Mouse (Mus musculus) midbrain, postnatal 0 days (tissue): ENCODE measurements around the gene Bad. TPM values are rescaled to one million over a fixed set of nuclear protein-coding genes. Genes with fewer than 3 reads are reported as not detected.

Experiments
- ATAC-seq: fragments of 200-750 bp; cut with Nextera tagmentation; 2 replicates; pipeline ENCODE4 v1.8.0; 2017; ENCODE audit warnings: moderate number of reproducible peaks, mild to moderate bottlenecking, moderate TSS enrichment, moderate library complexity; ENCODE audit not compliant: low FRiP score
- DNase-seq: peaks from one replicate; pipeline ENCODE4 v3.0.0-alpha.2; 2015; ENCODE audit warnings: low spot score
- H3K27ac ChIP-seq: fragments of 300-500 bp; sonication (generic); 2 replicates; pipeline ENCODE4 v1.5.1; 2014; ENCODE audit warnings: low read depth, mild to moderate bottlenecking, low read length, mixed read lengths
- H3K27me3 ChIP-seq: fragments of 300-500 bp; sonication (generic); 2 replicates; pipeline ENCODE4 v1.6.1; 2014; ENCODE audit warnings: low read length, control low read depth, mixed read lengths; ENCODE audit not compliant: insufficient read depth
- H3K36me3 ChIP-seq: fragments of 300-500 bp; sonication (generic); 2 replicates; pipeline ENCODE4 v1.6.1; 2014; ENCODE audit warnings: low read length, control low read depth, mixed read lengths; ENCODE audit not compliant: insufficient read depth
- H3K4me1 ChIP-seq: fragments of 300-500 bp; sonication (generic); 2 replicates; pipeline ENCODE4 v1.6.1; 2014; ENCODE audit warnings: mild to moderate bottlenecking, control low read depth, antibody characterized with exemption, low read length, mixed read lengths; ENCODE audit not compliant: insufficient read depth
- H3K4me2 ChIP-seq: fragments of 300-500 bp; sonication (generic); 2 replicates; pipeline ENCODE4 v1.6.1; 2014; ENCODE audit warnings: low read depth, mild to moderate bottlenecking, low read length, mixed read lengths; ENCODE audit not compliant: poor library complexity, severe bottlenecking
- H3K4me3 ChIP-seq: fragments of 300-500 bp; sonication (generic); 2 replicates; pipeline ENCODE4 v1.5.1; 2014; ENCODE audit warnings: low read depth, mild to moderate bottlenecking, low read length, moderate library complexity
- H3K9ac ChIP-seq: fragments of 300-500 bp; sonication (generic); replicated peaks from 2 replicates; pipeline ENCODE4 v1.6.1; 2014; ENCODE audit warnings: mild to moderate bottlenecking, low read length, moderate library complexity, mixed read lengths; ENCODE audit not compliant: poor library complexity, severe bottlenecking
- H3K9me3 ChIP-seq: fragments of 300-500 bp; sonication (generic); 2 replicates; pipeline ENCODE4 v1.6.1; 2016; ENCODE audit warnings: low read length, control low read depth
- CTCF ChIP-seq: IDR thresholded peaks from 2 replicates; pipeline ENCODE4 v1.5.1; 2016; ENCODE audit warnings: antibody characterized with exemption, mild to moderate bottlenecking
- WGBS: fragments of 180-500 bp; shearing (Covaris S2); extraction: QIAGEN DNeasy Blood & Tissue Kit; methylation state at CpG from one replicate; pipeline ENCODE4 v1.1.7; 2014; 5-methylcytosine and 5-hydroxymethylcytosine counted together
- polyA plus RNA-seq: library from polyadenylated mRNA; unstranded; fragments of >200 nt; fragmentation: Nextera tagmentation; extraction: Ambion mirVana; gene quantifications from 2 replicates; pipeline ENCODE4 v1.2.1, GENCODE M21; 2015
- total RNA-seq: library from RNA; depleted of rRNA; stranded (reverse); fragments of >200 nt; gene quantifications from 2 replicates; pipeline ENCODE4 v1.2.3, GENCODE M21; 2014

Gene Bad
- total and polyA plus RNA-seq, 2 experiments from 2014 or later, result 50.3 to 91.6 TPM

GRCm38 (mm10) chr19:6977759-6978638 is 36.3 kb downstream of the Bad start:
- ATAC-seq, result no peak
- peaks cover 19% of the 10 kb centered on the region; the same call in 1 of the 2 replicates for H3K4me1 ChIP-seq
- no peaks in the 10 kb centered on the region for H3K9me3 ChIP-seq
- 80% methylated on average over 13 of the region's 13 CpGs for WGBS
- no peak for DNase-seq
- peaks cover 19% of the 10 kb centered on the region for H3K36me3 ChIP-seq
- TF ChIP-seq CTCF, result no peak
- H3K27ac ChIP-seq, result peak overlapping the region; percentile 95; the same call in 1 of the 2 replicates
- H3K9ac ChIP-seq, result 0 out of 2 replicates have a peak overlapping the region, but pooled peaks have one; percentile 29
- H3K4me2 ChIP-seq, result peak overlapping the region; percentile 84
- H3K27me3 ChIP-seq, result no peaks in the 10 kb centered on the region
- H3K4me3 ChIP-seq, result peak overlapping the region; percentile 65; the same call in 1 of the 2 replicates

GRCm38 (mm10) chr19:6978639-6978974 is 36.9 kb downstream of the Bad start:
- Histone ChIP-seq H3K27ac (peak overlapping the region; percentile 95), H3K9me3 (no peaks in the 10 kb centered on the region), H3K4me3 (peak overlapping the region; percentile 65), H3K36me3 (peaks cover 19% of the 10 kb centered on the region), H3K4me2 (peak overlapping the region; percentile 84), H3K9ac (peak overlapping the region; percentile 74; the same call in 1 of the 2 replicates), H3K4me1 (peaks cover 19% of the 10 kb centered on the region; the same call in 1 of the 2 replicates), H3K27me3 (no peaks in the 10 kb centered on the region)
- ATAC-seq (no peak), DNase-seq (no peak)
- 47% methylated on average over 3 of the region's 3 CpGs for WGBS
- TF ChIP-seq CTCF, result no peak

- H3K4me2 ChIP-seq, result peak overlapping the region; percentile 84
- H3K9me3 ChIP-seq, result no peaks in the 10 kb centered on the region
- H3K27ac ChIP-seq, result peak overlapping the region; percentile 95
- peak overlapping the region; percentile 65 for H3K4me3 ChIP-seq
- peak; percentile 18 for DNase-seq
- peaks cover 19% of the 10 kb centered on the region for H3K36me3 ChIP-seq
- H3K27me3 ChIP-seq, result no peaks in the 10 kb centered on the region
- peak overlapping the region; percentile 74 for H3K9ac ChIP-seq
- H3K4me1 ChIP-seq, result peaks cover 19% of the 10 kb centered on the region; the same call in 1 of the 2 replicates
- TF ChIP-seq CTCF, result no peak
- WGBS, result 8% methylated on average over 11 of the region's 11 CpGs
- ATAC-seq, result no peak
Observed at GRCm38 (mm10) chr19:6979001-6979479, 37.4 kb downstream of the Bad start.

GRCm38 (mm10) chr19:6979486-6980380 is 38.1 kb downstream of the Bad start:
- Histone ChIP-seq H3K4me2 (peak overlapping the region; percentile 84), H3K4me1 (peaks cover 19% of the 10 kb centered on the region; the same call in 1 of the 2 replicates), H3K9ac (peak overlapping the region; percentile 74), H3K9me3 (no peaks in the 10 kb centered on the region), H3K27ac (peak overlapping the region; percentile 95), H3K36me3 (peaks cover 20% of the 10 kb centered on the region), H3K27me3 (no peaks in the 10 kb centered on the region), H3K4me3 (peak overlapping the region; percentile 65)
- ATAC-seq (peak; percentile 90), DNase-seq (peak; percentile 99)
- WGBS, result 1% methylated on average over 56 of the region's 59 CpGs
- TF ChIP-seq CTCF, result peak; percentile 71

- Histone ChIP-seq H3K4me3 (peak within 1 kb of the TSS; percentile 65), H3K36me3 (peaks cover 27% of the 10 kb centered on the region), H3K27me3 (no peaks in the 10 kb centered on the region), H3K4me1 (peaks cover 19% of the 10 kb centered on the region; the same call in 1 of the 2 replicates), H3K4me2 (peak within 1 kb of the TSS; percentile 84), H3K27ac (peak within 1 kb of the TSS; percentile 95), H3K9ac (peak within 1 kb of the TSS; percentile 74), H3K9me3 (no peaks in the 10 kb centered on the region)
- WGBS, result 2% methylated on average over 33 of the region's 38 CpGs
- ATAC-seq (peak; percentile 89), DNase-seq (peak; percentile 99)
- no peak for TF ChIP-seq CTCF
Observed at GRCm38 (mm10) chr19:6980381-6981093, 38.9 kb downstream of the Bad start, which contains the start of gene Fkbp2. TSS of gene Fkbp2 (minus strand) at chr19:6980501.
